Mouse (Mus musculus) spleen, postnatal 4 days (tissue): ENCODE measurements around the gene Cttnbp2.

ENCODE experiments used
- DNase-seq, 2 experiments: peaks; one replicate each; pipeline ENCODE4 v3.0.0; 2022; ENCODE audit warnings: low spot score in 2 of 2

Gene Cttnbp2

GRCm38 (mm10) chr6:18514480-18515352, at the start of gene Cttnbp2:
Gene Cttnbp2 (minus strand): TSS chr6:18514843.
- peak; percentile 25 to 64 for DNase-seq

GRCm38 (mm10) chr6:18559019-18559418, 44.4 kb upstream of the Cttnbp2 start:
- DNase-seq, result no peak

GRCm38 (mm10) chr6:18547516-18548465, 33.1 kb upstream of the Cttnbp2 start:
- DNase-seq, result no peak

- no peak for DNase-seq
Observed at GRCm38 (mm10) chr6:18543878-18544277, 29.2 kb upstream of the Cttnbp2 start.

GRCm38 (mm10) chr6:18540396-18540795, 25.8 kb upstream of the Cttnbp2 start:
- DNase-seq, result no peak

- no peak for DNase-seq
Observed at GRCm38 (mm10) chr6:18530394-18530793, 15.8 kb upstream of the Cttnbp2 start.

GRCm38 (mm10) chr6:18517626-18518025, 3.0 kb upstream of the Cttnbp2 start:
- DNase-seq, result no peak

GRCm38 (mm10) chr6:18513611-18514473, 801 bp downstream of the Cttnbp2 start:
- DNase-seq, result no peak

GRCm38 (mm10) chr6:18511886-18512285, 2.8 kb downstream of the Cttnbp2 start:
- DNase-seq, result no peak

- DNase-seq, result no peak
Observed at GRCm38 (mm10) chr6:18508036-18508435, 6.6 kb downstream of the Cttnbp2 start.

- no peak for DNase-seq
Observed at GRCm38 (mm10) chr6:18499833-18500232, 14.8 kb downstream of the Cttnbp2 start.

GRCm38 (mm10) chr6:18492977-18493376, 21.7 kb downstream of the Cttnbp2 start:
- no peak for DNase-seq

GRCm38 (mm10) chr6:18492248-18492901, 22.3 kb downstream of the Cttnbp2 start:
- no peak for DNase-seq

- no peak for DNase-seq
Observed at GRCm38 (mm10) chr6:18485087-18485486, 29.6 kb downstream of the Cttnbp2 start.

- DNase-seq, result no peak
Observed at GRCm38 (mm10) chr6:18484061-18484460, 30.6 kb downstream of the Cttnbp2 start.

- no peak for DNase-seq
Observed at GRCm38 (mm10) chr6:18482546-18482945, 32.1 kb downstream of the Cttnbp2 start.

GRCm38 (mm10) chr6:18481781-18482180, 32.9 kb downstream of the Cttnbp2 start:
- DNase-seq, result no peak

- no peak for DNase-seq
Observed at GRCm38 (mm10) chr6:18477313-18477930, 37.2 kb downstream of the Cttnbp2 start.

- DNase-seq, result no peak
Observed at GRCm38 (mm10) chr6:18474983-18475382, 39.7 kb downstream of the Cttnbp2 start.

- no peak for DNase-seq
Observed at GRCm38 (mm10) chr6:18474541-18474940, 40.1 kb downstream of the Cttnbp2 start.
